Mouse (Mus musculus): ENCODE measurements around the gene Mobp. TPM values are rescaled to one million over a fixed set of nuclear protein-coding genes. Genes with fewer than 3 reads are reported as not detected.

Mobp gene
- polyA plus RNA-seq, 2 experiments from 2014 or later: 0.12 TPM; not detected in 1

GRCm38 (mm10) chr9:120135454-120135853, 14.1 kb upstream of the Mobp start:
- ATAC-seq: no peak

GRCm38 (mm10) chr9:120140652-120141051, 8.9 kb upstream of the Mobp start:
- peak; percentile 89 for ATAC-seq

GRCm38 (mm10) chr9:120144474-120144873, 5.0 kb upstream of the Mobp start:
- ATAC-seq: no peak

GRCm38 (mm10) chr9:120151152-120151551, 1.6 kb downstream of the Mobp start:
- ATAC-seq: no peak

- no peak for ATAC-seq
Observed at GRCm38 (mm10) chr9:120151906-120152399, 2.4 kb downstream of the Mobp start.

- ATAC-seq: no peak
Observed at GRCm38 (mm10) chr9:120158047-120158446, 8.5 kb downstream of the Mobp start.

GRCm38 (mm10) chr9:120163862-120164261, 14.4 kb downstream of the Mobp start:
- ATAC-seq: no peak

- ATAC-seq: no peak
Observed at GRCm38 (mm10) chr9:120167826-120168225, 18.3 kb downstream of the Mobp start.

GRCm38 (mm10) chr9:120171295-120171694, 21.8 kb downstream of the Mobp start:
- ATAC-seq: peak; percentile 39

- no peak for ATAC-seq
Observed at GRCm38 (mm10) chr9:120174436-120175137, 25.1 kb downstream of the Mobp start.

- no peak for ATAC-seq
Observed at GRCm38 (mm10) chr9:120178813-120179212, 29.3 kb downstream of the Mobp start.

- ATAC-seq: no peak
Observed at GRCm38 (mm10) chr9:120184499-120184898, 35.0 kb downstream of the Mobp start.

- ATAC-seq: no peak
Observed at GRCm38 (mm10) chr9:120186856-120187255, 37.3 kb downstream of the Mobp start.

- peak; percentile 58 for ATAC-seq
Observed at GRCm38 (mm10) chr9:120190891-120191290, 41.4 kb downstream of the Mobp start.

GRCm38 (mm10) chr9:120191362-120192098, 42.0 kb downstream of the Mobp start:
- ATAC-seq: peak; percentile 72

- no peak for ATAC-seq
Observed at GRCm38 (mm10) chr9:120192742-120193141, 43.2 kb downstream of the Mobp start.

- ATAC-seq: no peak
Observed at GRCm38 (mm10) chr9:120200873-120201272, 51.4 kb downstream of the Mobp start.

- no peak for ATAC-seq
Observed at GRCm38 (mm10) chr9:120201743-120202142, 52.2 kb downstream of the Mobp start.

- no peak for ATAC-seq
Observed at GRCm38 (mm10) chr9:120202683-120203082, 53.2 kb downstream of the Mobp start.

- ATAC-seq: no peak
Observed at GRCm38 (mm10) chr9:120203936-120204335, 54.4 kb downstream of the Mobp start.

- ATAC-seq: no peak
Observed at GRCm38 (mm10) chr9:120206897-120207296, 57.4 kb downstream of the Mobp start.

GRCm38 (mm10) chr9:120210068-120210467, 60.6 kb downstream of the Mobp start:
- no peak for ATAC-seq

- ATAC-seq: no peak
Observed at GRCm38 (mm10) chr9:120210865-120211264, 61.4 kb downstream of the Mobp start.

- no peak for ATAC-seq
Observed at GRCm38 (mm10) chr9:120212936-120213335, 63.4 kb downstream of the Mobp start.

All from CD4-positive, CD25-positive, alpha-beta regulatory T cell, adult 4 months (primary cell).